Mouse (Mus musculus): ENCODE measurements around the gene Pqbp1. TPM values are rescaled to one million over a fixed set of nuclear protein-coding genes. Genes with fewer than 3 reads are reported as not detected.

Gene Pqbp1
- 34.5 and 34.7 TPM in 2 replicates for total RNA-seq (2023)

GRCm38 (mm10) chrX:7898880-7899874, at the start of gene Pqbp1, which contains the start of gene Timm17b:
TSS of gene Pqbp1 (minus strand) at chrX:7899269.
TSS of gene Timm17b (plus strand) at chrX:7899357.

GRCm38 (mm10) chrX:7947108-7947899, 48.2 kb upstream of the Pqbp1 start, which contains the start of gene Hdac6:
TSS of gene Hdac6 (minus strand) at chrX:7947889.

GRCm38 (mm10) chrX:7928270-7928790, 29.3 kb upstream of the Pqbp1 start, which contains the start of gene Eras:
TSS of gene Eras (minus strand) at chrX:7928607.

GRCm38 (mm10) chrX:7919601-7920383, 20.7 kb upstream of the Pqbp1 start, which contains the start of gene Pcsk1n:
TSS of gene Pcsk1n (plus strand) at chrX:7919822.

GRCm38 (mm10) chrX:7909242-7909641, 10.2 kb upstream of the Pqbp1 start, which contains the start of gene Gm10490:
TSS of gene Gm10490 (plus strand) at chrX:7909542.

GRCm38 (mm10) chrX:7907735-7908134, 8.7 kb upstream of the Pqbp1 start, which contains the start of gene Gm10491:
TSS of gene Gm10491 (minus strand) at chrX:7907835.

GRCm38 (mm10) chrX:7883841-7884567, 15.1 kb downstream of the Pqbp1 start, which contains the start of gene Slc35a2:
TSS of gene Slc35a2 (plus strand) at chrX:7884028.

GRCm38 (mm10) chrX:7878007-7878419, 21.1 kb downstream of the Pqbp1 start, which contains the start of gene Pim2:
TSS of gene Pim2 (plus strand) at chrX:7878262.

Other genes with a start within 250 kb of the Pqbp1 start
- 37.1 and 44.3 TPM in 2 replicates for gene Prickle3, start 242.0 kb downstream of the Pqbp1 start, total RNA-seq (2023)
- 518 and 532 TPM in 2 replicates for gene Plp2, start 227.9 kb downstream of the Pqbp1 start, total RNA-seq (2023)
- gene Magix, start 218.0 kb downstream of the Pqbp1 start, total RNA-seq (2023), result not detected in 2 replicates
- 45.4 and 58.6 TPM in 2 replicates for gene Gpkow, start 202.1 kb downstream of the Pqbp1 start, total RNA-seq (2023)
- 52.3 and 70.0 TPM in 2 replicates for gene Wdr45, start 184.9 kb downstream of the Pqbp1 start, total RNA-seq (2023)
- gene Gm45208, start 177.0 kb downstream of the Pqbp1 start, total RNA-seq (2023), result 1.8 and 1.9 TPM in 2 replicates
- gene Praf2, start 170.8 kb downstream of the Pqbp1 start, total RNA-seq (2023), result 2.0 and 2.6 TPM in 2 replicates
- gene Ccdc120, start 148.4 kb downstream of the Pqbp1 start, total RNA-seq (2023), result not detected in 2 replicates
- 85.6 and 90.4 TPM in 2 replicates for gene Tfe3, start 136.7 kb downstream of the Pqbp1 start, total RNA-seq (2023)
- 135 and 164 TPM in 2 replicates for gene Gripap1, start 109.5 kb downstream of the Pqbp1 start, total RNA-seq (2023)
- 1.4 and 2.0 TPM in 2 replicates for gene Kcnd1, start 77.0 kb downstream of the Pqbp1 start, total RNA-seq (2023)
- 129 and 151 TPM in 2 replicates for gene Otud5, start 57.9 kb downstream of the Pqbp1 start, total RNA-seq (2023)
- 2.2 and 4.1 TPM in 2 replicates for gene Pim2, start 21.0 kb downstream of the Pqbp1 start, total RNA-seq (2023)
- gene Slc35a2, start 15.2 kb downstream of the Pqbp1 start, total RNA-seq (2023), result 25.5 and 28.1 TPM in 2 replicates
- 44.3 and 45.8 TPM in 2 replicates for gene Timm17b, start 88 bp upstream of the Pqbp1 start, total RNA-seq (2023)
- gene Gm10491, start 8.6 kb upstream of the Pqbp1 start, total RNA-seq (2023), result not detected in 2 replicates
- gene Gm10490, start 10.3 kb upstream of the Pqbp1 start, total RNA-seq (2023), result not detected in 2 replicates
- gene Pcsk1n, start 20.6 kb upstream of the Pqbp1 start, total RNA-seq (2023), result not detected in 2 replicates
- gene Eras, start 29.3 kb upstream of the Pqbp1 start, total RNA-seq (2023), result not detected in 2 replicates
- gene Hdac6, start 48.6 kb upstream of the Pqbp1 start, total RNA-seq (2023), result 4.9 and 8.8 TPM in 2 replicates
- 0.88 and 1.6 TPM in 2 replicates for gene Gata1, start 78.8 kb upstream of the Pqbp1 start, total RNA-seq (2023)
- not detected in 2 replicates for gene Glod5, start 119.2 kb upstream of the Pqbp1 start, total RNA-seq (2023)
- 28.1 and 33.2 TPM in 2 replicates for gene Suv39h1, start 175.5 kb upstream of the Pqbp1 start, total RNA-seq (2023)
- gene Was, start 191.2 kb upstream of the Pqbp1 start, total RNA-seq (2023), result 136 and 163 TPM in 2 replicates
- 33.9 and 43.9 TPM in 2 replicates for gene Wdr13, start 233.6 kb upstream of the Pqbp1 start, total RNA-seq (2023)
- 315 and 338 TPM in 2 replicates for gene Rbm3, start 246.6 kb upstream of the Pqbp1 start, total RNA-seq (2023)